Mouse (Mus musculus): Measurements from ENCODE around the gene Otx2. TPM values are rescaled to one million over a fixed set of nuclear protein-coding genes. Genes with fewer than 3 reads are reported as not detected.
"Not testable (repeated sequence)": the region's sequence is repeated elsewhere in the genome, so short reads cannot be mapped to it uniquely, and the experiment has no call there.

Gene Otx2
- polyA plus RNA-seq, 1 experiment from 2014 or later, result 15.4 TPM

- H3K36me3 ChIP-seq, result no peaks in the 10 kb centered on the region
- 89% methylated on average over 9 of the region's 9 CpGs for WGBS
- DNase-seq (ENCODE audit: low spot score), result no peak
Observed at GRCm38 (mm10) chr14:48629404-48629803, 44.2 kb downstream of the Otx2 start.

GRCm38 (mm10) chr14:48626271-48626670, 47.3 kb downstream of the Otx2 start:
- no peak for DNase-seq (ENCODE audit: low spot score)
- no peaks in the 10 kb centered on the region for H3K27me3 ChIP-seq (ENCODE audit: insufficient read depth, poor library complexity, severe bottlenecking)
- H3K27ac ChIP-seq, result no peak overlapping the region
- H3K9me3 ChIP-seq, result no peaks in the 10 kb centered on the region
- no peak overlapping the region for H3K4me3 ChIP-seq
- H3K36me3 ChIP-seq, result no peaks in the 10 kb centered on the region
- H3K4me1 ChIP-seq (replicated peaks), result 0 out of 2 replicates have a peak, but pooled peaks cover 3% of the 10 kb centered on the region
- WGBS, result 89% methylated on average over 4 of the region's 4 CpGs

More at GRCm38 (mm10) chr14:48629404-48629803, 44.2 kb downstream of the Otx2 start:
- Histone ChIP-seq H3K4me1 (replicated peaks) (0 out of 2 replicates have a peak, but pooled peaks cover 3% of the 10 kb centered on the region), H3K4me3 (no peak overlapping the region), H3K27me3 (ENCODE audit: insufficient read depth, poor library complexity, severe bottlenecking) (no peaks in the 10 kb centered on the region), H3K27ac (no peak overlapping the region), H3K9me3 (no peaks in the 10 kb centered on the region)

GRCm38 (mm10) chr14:48625331-48625694, 48.3 kb downstream of the Otx2 start:
- 79% methylated on average over 6 of the region's 6 CpGs for WGBS
- Histone ChIP-seq H3K9me3 (no peaks in the 10 kb centered on the region), H3K36me3 (no peaks in the 10 kb centered on the region), H3K27me3 (ENCODE audit: insufficient read depth, poor library complexity, severe bottlenecking) (no peaks in the 10 kb centered on the region), H3K27ac (no peak overlapping the region), H3K4me3 (no peak overlapping the region), H3K4me1 (replicated peaks) (0 out of 2 replicates have a peak, but pooled peaks cover 3% of the 10 kb centered on the region)
- no peak for DNase-seq (ENCODE audit: low spot score)

GRCm38 (mm10) chr14:48624596-48625330, 48.9 kb downstream of the Otx2 start:
- H3K27me3 ChIP-seq (ENCODE audit: insufficient read depth, poor library complexity, severe bottlenecking), result no peaks in the 10 kb centered on the region
- 0 out of 2 replicates have a peak, but pooled peaks cover 3% of the 10 kb centered on the region for H3K4me1 ChIP-seq (replicated peaks)
- H3K4me3 ChIP-seq, result no peak overlapping the region
- H3K27ac ChIP-seq, result no peak overlapping the region
- no peak for DNase-seq (ENCODE audit: low spot score)
- H3K9me3 ChIP-seq, result no peaks in the 10 kb centered on the region
- H3K36me3 ChIP-seq, result no peaks in the 10 kb centered on the region
- WGBS, result 87% methylated on average over 9 of the region's 9 CpGs

- WGBS, result 85% methylated on average over 9 of the region's 9 CpGs
- H3K4me3 ChIP-seq, result not testable (repeated sequence)
Observed at GRCm38 (mm10) chr14:48622726-48623125, 50.9 kb downstream of the Otx2 start.

GRCm38 (mm10) chr14:48616361-48616760, 57.3 kb downstream of the Otx2 start:
- Histone ChIP-seq H3K4me3 (no peak overlapping the region), H3K27me3 (ENCODE audit: insufficient read depth, poor library complexity, severe bottlenecking) (no peaks in the 10 kb centered on the region), H3K9me3 (no peaks in the 10 kb centered on the region), H3K36me3 (no peaks in the 10 kb centered on the region), H3K4me1 (replicated peaks) (peaks cover 13% of the 10 kb centered on the region), H3K27ac (no peak overlapping the region)
- DNase-seq (ENCODE audit: low spot score), result no peak
- WGBS, result 61% methylated on average over 5 of the region's 5 CpGs

More at GRCm38 (mm10) chr14:48622726-48623125, 50.9 kb downstream of the Otx2 start:
- not testable (repeated sequence) for H3K4me1 ChIP-seq (replicated peaks); DNase-seq (ENCODE audit: low spot score); H3K9me3 ChIP-seq; H3K27ac ChIP-seq; H3K27me3 ChIP-seq (ENCODE audit: insufficient read depth, poor library complexity, severe bottlenecking); H3K36me3 ChIP-seq

GRCm38 (mm10) chr14:48608641-48609310, 64.8 kb downstream of the Otx2 start:
- H3K27me3 ChIP-seq (ENCODE audit: insufficient read depth, poor library complexity, severe bottlenecking), result no peaks in the 10 kb centered on the region
- H3K36me3 ChIP-seq, result no peaks in the 10 kb centered on the region
- H3K4me3 ChIP-seq, result no peak overlapping the region
- H3K4me1 ChIP-seq (replicated peaks), result peaks cover 8% of the 10 kb centered on the region; the same call in 1 of the 2 replicates
- DNase-seq (ENCODE audit: low spot score), result no peak
- WGBS, result 81% methylated on average over 15 of the region's 15 CpGs
- H3K9me3 ChIP-seq, result no peaks in the 10 kb centered on the region
- no peak overlapping the region for H3K27ac ChIP-seq

Other genes with a start within 250 kb of the Otx2 start
- gene Tmem260, start 227.7 kb downstream of the Otx2 start, polyA plus RNA-seq (2016; fragmentation: Nextera tagmentation; extraction: Ambion mirVana), result 18.1 TPM in 2 replicates

Measured in hindbrain, embryonic 10.5 days (tissue).